ENCODE assay signal across 17 mouse cellular contexts in genomic region chr13:108272332-108272731, GRCm38 (mm10). TPM values are rescaled to one million over a fixed set of nuclear protein-coding genes. Genes with fewer than 3 reads are reported as not detected.
"Had no signal": no experiment of that assay in that cellular context is flagged by ENCODE, and none has a peak within 500 bp of the region (broad histone marks: within the 10 kb centered on the region; RNA-seq: fewer than 3 reads in every experiment).

No protein-coding gene starts in this region.

- H3K36me3 ChIP-seq: liver, embryonic 15.5 days; lung, embryonic 15.5 days; midbrain, embryonic 10.5 days; neural tube, embryonic 15.5 days had no signal

- H3K9me3 ChIP-seq: liver, embryonic 15.5 days; lung, embryonic 15.5 days; midbrain, embryonic 10.5 days; neural tube, embryonic 15.5 days had no signal

- DNase-seq: layer of hippocampus, adult 9-11 months; layer of hippocampus, postnatal 36 days; left cerebral cortex, postnatal 4 days; lung, postnatal 14 days; midbrain, embryonic 14.5 days; right cerebral cortex, adult 18-20 months; right cerebral cortex, postnatal 25 days; thymus, postnatal 4 days had no signal

- H3K4me2 ChIP-seq: liver, embryonic 15.5 days; neural tube, embryonic 15.5 days had no signal

- H3K4me3 ChIP-seq: liver, embryonic 15.5 days; lung, embryonic 15.5 days; midbrain, embryonic 10.5 days; myocyte; neural tube, embryonic 15.5 days had no signal

- H3K27ac ChIP-seq: liver, embryonic 15.5 days; lung, embryonic 15.5 days; midbrain, embryonic 10.5 days; neural tube, embryonic 15.5 days; stomach, postnatal 0 days had no signal

- H3K9ac ChIP-seq: liver, embryonic 15.5 days; lung, embryonic 15.5 days; neural tube, embryonic 15.5 days had no signal

- H3K27me3 ChIP-seq: liver, embryonic 15.5 days; lung, embryonic 15.5 days; neural tube, embryonic 15.5 days had no signal

- ATAC-seq: hindbrain, embryonic 16.5 days; inflammation-experienced regulatory T-cells, adult 6 months had no signal

- H3K4me1 ChIP-seq: liver, embryonic 15.5 days; neural tube, embryonic 15.5 days had no signal

RNA-seq across cellular contexts. Expression of gene Depdc1b, which starts 43.8 kb away (rescaled TPM):
- polyA plus RNA-seq: liver, adult 2 months had no signal
